Mouse (Mus musculus): ENCODE results near the gene Cdh12.

Cdh12 gene

DNA sequence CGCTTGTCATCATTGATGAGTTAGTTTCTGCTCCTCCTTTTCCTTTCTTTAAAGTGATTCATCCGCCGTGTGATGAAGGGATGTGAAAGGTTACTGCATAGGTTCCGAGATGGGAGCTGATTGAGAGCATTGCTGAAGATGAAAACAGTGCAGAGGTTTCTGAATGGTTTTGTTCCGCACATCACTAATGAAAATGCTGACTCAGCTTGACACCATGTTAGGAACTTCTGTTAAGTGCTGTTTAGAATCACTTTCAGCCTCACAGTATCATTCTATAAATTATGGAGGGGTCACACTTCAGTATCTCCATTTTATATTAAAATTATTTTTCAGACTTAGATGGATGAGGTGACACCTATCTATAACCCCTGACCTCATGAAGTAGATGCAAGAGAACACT, 247.2 kb downstream of the Cdh12 start:
- in situ Hi-C loops (cut with MboI, MseI), result no loop called here

DNA sequence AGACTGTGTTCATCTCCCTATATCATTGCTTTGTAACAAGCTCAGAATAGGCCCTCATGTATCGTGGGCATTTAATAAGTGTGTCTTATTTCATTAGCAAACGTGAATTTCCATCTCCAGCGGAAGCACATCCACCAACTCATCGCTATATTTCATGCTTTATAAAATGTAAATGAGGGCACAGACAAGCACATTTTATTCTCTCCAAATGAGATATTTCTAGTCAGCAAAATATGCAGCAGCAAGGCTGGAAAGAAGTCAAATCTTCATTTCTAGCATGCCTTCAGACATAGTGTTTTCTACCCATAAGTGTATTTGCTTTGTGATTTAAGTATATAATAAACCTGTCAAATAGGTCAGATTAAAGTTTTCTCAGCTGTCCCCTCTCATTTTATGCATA, 262.8 kb downstream of the Cdh12 start:
- in situ Hi-C loops (cut with MboI, MseI), result no loop called here

DNA sequence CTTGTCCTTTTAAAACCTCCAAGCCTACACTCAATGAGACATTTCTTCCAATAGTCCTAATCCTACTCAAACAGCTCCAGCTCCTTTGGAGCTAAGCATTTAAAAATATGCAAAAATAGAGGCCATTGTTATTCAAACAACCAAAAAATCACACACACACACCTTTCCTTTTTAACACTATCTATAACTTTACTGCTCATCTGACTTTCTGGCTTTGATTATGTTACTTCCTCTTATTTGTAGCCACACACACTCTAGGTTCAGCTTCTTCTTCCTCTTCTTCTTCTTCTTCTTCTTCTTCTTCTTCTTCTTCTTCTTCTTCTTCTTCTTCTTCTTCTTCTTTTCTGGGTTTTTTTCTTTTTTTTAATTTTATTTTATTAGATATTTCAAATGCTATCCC, 323.2 kb downstream of the Cdh12 start:
- in situ Hi-C loops (cut with MboI, MseI), result no loop called here

DNA sequence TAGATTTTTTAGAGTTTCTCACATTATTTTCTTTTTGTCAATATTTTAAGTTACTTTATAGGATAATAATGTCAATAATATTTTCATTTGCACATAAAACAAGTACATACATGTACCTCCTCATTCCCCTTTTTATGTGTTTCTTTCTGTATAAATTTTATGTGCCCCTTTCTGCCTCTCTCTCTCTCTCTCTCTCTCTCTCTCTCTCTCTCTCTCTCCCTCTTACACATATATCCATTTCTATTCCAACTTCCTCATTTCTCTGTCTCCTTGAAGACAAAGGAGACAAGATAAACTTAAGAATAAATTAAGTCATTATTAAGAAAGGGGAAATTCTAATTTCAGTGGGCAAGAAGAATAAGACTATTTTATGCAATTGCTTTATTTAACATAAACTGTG, 324.4 kb downstream of the Cdh12 start:
- in situ Hi-C loops (cut with MboI, MseI), result no loop called here

DNA sequence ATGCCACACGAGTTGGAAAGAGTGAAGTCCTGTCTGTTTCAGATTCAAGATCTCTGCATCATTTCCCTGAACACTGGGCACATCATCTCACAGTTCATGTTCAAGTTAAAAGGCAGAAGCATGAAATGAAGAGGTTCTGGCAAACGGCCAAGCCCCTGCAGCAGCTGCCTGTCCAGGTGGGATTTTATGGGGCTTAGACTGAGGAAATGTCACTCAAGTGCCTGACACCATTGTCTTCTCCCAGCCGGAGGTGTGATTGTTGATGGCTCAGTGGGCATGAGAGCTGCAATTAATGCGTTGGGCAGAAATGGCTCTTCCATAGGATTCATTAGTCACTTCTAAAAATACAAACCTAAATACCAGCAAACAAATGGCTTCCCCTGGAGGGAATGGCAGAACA, 347.9 kb downstream of the Cdh12 start:
- in situ Hi-C loops (cut with MboI, MseI), result no loop called here

DNA sequence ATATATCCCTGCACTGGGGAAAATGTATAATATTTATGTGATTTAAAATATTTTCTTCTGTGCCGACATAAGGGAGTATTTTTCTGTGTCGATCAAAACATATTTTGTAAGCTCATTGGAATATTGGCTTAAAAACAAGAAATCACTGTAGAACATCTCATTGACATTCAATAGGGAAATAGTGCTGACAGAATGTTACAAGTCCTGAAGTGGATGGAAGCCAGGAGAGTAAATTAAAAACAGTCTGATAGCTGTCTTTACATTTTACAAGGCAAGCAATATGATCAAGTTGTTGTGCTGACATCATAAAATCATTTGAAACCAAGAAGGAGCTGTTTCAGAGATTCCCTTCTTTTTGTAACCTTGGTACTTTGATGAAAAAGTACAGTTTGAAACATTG, 349.5 kb downstream of the Cdh12 start:
- in situ Hi-C loops (cut with MboI, MseI), result no loop called here

DNA sequence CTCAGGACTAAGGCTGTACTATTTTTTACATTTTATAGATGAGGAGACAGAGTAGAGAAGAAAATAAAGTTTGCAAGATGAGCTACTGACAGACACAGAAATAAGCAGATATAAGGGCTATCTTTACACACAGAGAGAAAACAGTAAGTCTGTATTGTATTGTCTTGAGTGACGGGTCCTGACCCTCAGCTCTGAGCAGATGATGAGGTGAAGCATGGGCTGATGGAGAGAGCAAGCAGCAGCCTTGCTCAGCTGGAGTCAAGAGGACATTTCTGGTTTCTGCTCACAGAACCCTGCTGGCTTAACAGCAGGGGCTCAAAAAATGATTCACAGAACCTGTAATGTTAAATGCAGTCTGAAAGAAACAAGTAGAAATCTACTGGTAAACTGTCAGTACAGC, 386.8 kb downstream of the Cdh12 start:
- in situ Hi-C loops (cut with MboI, MseI), result no loop called here

DNA sequence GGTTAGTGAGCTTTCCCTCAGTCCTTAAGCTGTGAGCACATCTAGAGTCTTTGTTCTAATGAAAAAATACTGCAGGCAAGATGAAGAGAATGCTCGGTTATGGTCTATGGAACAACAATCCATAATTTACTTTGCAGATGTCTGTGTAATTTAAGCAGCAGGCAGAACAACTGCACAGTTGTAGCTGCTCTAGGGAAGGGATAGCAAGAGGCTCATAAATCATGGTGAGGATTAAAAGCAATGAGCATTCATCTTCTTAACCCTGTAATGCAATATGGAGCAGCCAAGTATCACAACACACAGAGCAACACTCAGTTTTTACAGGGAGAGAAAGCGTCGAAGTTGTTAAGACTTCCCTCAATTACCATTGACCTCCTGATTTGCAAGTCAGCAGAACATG, 387.9 kb downstream of the Cdh12 start:
- in situ Hi-C loops (cut with MboI, MseI), result no loop called here

DNA sequence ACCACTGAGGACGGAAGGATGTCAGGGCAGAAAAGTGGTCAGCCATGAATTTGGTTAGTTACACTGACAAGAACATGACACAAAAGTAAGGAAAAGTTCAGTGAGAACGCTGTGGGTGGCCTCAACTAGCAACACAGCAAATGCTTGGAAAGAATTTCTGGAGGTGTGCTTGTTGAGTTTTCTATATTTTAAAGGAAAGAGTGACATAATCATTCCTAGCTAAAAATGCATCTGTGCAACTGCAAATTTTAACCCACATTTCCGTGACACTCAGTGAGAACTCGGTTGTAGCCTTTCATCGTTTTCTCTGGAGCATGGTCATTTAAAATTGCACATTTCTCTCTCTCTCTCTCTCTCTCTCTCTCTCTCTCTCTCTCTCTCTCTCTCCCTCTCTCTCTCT, 392.4 kb downstream of the Cdh12 start:
- in situ Hi-C loops (cut with MboI, MseI), result no loop called here

DNA sequence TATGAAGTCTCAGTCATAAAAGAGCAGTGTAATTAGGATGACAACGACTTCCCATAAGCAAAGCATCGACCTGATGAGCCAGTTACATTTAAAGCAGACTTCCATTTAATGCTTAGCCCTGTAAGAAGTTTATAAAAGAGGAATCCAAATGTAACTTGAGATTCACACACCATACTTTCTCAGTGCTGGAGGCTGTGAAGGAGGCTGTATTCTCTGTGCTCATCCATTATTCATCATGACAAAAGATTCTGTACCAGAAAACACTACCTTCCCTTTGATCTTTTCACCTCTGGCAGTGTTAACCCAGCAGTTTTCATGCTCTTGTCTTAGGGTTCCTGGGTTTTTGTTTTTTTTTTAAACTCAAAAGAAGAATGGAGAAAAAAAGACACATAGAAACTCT, 414.0 kb downstream of the Cdh12 start:
- in situ Hi-C loops (cut with MboI, MseI), result no loop called here

DNA sequence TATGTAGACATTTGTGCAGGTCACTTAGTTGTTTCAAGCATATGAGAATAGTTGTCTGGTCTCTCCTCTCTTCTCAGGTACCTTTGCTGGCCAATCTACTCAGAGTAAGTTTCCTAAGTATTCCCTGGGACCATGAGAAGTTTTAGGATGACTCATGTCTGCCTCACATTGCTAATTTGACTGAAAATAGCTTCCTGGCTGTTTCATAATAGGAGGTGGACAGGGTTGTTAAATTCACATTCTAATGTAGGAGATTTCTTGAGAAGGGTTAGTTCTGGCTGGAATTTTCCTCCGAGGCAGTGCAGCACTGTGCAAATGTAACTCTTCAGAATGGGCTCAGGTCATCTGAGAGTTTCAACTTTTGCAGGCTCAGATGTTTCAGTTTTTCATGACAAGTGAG, 423.5 kb downstream of the Cdh12 start:
- in situ Hi-C loops (cut with MboI, MseI), result no loop called here

DNA sequence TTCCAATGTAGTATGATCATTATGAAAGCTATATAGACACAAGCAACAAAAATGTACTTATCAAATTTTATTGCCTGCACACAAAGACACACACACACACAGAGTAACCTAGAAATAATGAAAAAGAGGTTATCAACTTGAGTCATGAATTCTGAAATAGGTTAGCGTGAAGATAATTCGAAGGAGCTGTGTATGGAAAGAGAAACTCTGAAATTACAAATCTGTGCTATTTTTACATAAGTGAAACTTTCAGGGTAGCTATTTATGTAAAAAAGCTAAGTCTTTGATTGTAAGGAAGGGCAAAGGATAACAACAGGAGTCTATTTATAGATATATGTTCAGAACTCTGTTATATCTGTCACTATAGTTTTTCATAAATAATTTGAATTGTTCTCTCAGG, 427.9 kb downstream of the Cdh12 start:
- in situ Hi-C loops (cut with MboI, MseI), result no loop called here

DNA sequence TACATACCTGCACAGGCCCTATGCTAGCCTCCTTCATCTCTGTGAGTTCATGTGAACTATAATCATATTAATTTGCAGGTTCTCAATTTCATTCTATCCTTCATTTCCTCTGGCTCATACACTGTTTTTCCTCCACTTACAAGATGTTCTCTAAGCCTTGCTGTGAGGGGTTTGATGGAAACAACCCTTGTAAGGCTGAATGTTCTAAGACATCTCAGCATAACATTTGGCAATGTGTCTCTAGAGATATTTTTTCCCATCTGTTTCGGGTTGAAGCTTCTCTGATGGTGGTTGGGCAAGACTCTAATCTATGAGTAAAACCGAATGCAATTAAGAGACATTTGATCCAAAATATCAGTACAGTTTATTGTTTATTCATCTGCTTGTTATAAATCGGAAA, 444.4 kb downstream of the Cdh12 start:
- in situ Hi-C loops (cut with MboI, MseI), result no loop called here

DNA sequence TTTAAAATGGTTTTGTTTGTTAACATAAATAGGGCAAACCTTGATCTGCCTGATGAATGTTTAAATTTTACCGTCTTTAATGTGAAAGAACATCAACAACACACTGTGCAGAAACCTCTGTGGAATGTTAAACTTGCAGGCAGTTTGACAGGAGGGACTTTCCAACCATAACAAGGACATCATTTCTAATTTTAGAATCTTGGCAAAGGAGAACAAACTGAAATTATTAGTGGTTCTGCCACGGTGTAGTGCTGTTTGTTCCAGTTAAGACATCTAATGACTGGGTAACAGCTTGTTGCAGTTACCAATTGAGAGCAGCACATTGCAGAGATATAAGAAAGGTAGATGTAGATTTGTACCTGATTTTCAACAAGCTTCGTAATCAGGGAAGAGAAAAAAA, 453.5 kb downstream of the Cdh12 start:
- in situ Hi-C loops (cut with MboI, MseI), result no loop called here

DNA sequence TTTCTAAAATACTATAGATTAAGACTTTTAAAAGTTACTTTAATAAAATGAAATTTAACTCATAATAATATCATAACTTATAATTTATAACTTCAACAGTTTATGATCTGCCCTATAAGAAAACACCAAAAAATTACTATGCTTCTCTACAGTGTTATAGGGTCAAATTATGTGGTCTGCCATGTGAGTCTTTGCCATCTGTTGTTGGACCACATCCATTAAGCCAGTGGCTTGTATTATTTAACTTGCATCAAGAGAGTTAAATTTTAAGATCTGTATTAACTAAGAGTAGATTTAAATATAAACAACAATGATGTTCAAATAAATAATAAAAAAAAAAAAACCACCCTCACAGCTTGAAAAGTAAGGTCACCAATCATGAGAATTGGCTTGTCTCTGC, 479.2 kb downstream of the Cdh12 start:
- in situ Hi-C loops (cut with MboI, MseI), result no loop called here

DNA sequence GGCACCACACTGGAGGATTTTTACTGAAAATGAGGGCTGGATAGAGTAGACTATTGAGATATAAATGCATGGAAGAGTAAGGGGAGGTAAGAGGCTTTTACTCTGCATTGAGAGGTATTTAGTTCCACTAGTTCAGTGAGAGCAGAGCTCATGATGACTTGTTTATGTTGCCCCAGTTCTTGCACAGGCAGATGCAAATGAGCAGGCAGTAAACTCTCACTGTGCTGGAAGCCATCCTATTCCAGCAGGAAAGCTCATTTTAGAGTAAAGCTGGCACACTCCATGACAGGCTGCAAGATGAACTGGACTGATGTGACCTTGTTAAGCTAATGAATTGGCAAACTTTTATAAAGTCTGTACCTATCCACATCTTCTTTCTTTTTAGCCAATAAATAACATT, 494.9 kb downstream of the Cdh12 start:
- in situ Hi-C loops (cut with MboI, MseI), result no loop called here

DNA sequence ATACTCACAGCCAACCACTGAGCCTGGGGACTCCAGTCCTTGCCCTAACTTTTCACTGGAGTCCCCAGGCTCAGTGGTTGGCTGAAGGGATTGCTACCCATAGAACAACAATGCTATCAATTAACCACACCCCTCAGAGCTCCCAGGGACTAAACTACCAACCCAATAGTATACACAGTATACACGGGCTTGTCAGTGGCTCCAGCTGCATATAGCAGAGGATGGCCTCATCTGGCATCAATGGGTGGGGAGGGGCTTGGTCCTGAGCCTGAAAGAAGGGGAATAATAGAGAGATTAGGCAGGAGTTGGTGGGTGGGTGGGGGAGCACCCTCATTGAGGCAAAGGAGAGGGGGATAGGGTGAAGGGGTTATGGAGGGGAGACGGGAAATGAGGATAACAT, 518.4 kb downstream of the Cdh12 start:
- in situ Hi-C loops (cut with MboI, MseI), result no loop called here

DNA sequence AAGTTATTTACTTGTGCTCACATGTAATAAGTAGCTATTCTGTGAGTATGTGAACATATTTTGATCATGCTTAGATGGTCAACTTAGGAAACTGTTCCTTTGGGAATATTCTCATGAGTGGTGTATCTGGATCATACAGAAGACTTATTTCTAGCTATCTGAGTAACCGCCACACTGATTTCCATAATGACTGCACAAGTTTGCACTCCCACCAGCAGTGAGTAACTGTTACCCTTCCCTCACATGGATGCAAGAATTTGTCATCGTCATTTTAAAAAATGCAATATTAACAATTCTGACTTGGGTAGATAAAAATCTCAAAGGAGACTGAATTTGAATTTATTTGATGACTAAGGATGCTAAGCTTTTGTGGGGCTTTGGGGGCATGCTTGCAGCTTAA, 522.0 kb downstream of the Cdh12 start:
- in situ Hi-C loops (cut with MboI, MseI), result no loop called here

DNA sequence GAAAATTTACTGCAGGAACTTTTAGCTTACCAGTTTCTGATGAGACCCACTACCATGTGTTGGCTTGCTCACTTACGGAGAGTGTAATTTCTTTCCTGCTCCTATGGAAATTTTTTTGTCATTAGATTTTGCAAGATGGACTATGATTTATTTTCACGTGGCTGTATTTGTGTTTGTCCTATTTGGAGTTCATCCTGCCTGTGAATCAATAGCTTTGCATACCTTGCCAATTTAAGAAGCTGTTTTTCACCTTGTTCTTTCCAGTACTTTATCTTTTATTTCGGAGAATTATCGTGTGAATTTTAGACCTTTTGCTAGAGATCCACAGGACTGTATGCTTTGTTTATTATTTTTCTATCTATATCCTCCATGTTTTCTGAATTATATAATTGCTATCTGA, 551.5 kb downstream of the Cdh12 start:
- in situ Hi-C loops (cut with MboI, MseI), result no loop called here

DNA sequence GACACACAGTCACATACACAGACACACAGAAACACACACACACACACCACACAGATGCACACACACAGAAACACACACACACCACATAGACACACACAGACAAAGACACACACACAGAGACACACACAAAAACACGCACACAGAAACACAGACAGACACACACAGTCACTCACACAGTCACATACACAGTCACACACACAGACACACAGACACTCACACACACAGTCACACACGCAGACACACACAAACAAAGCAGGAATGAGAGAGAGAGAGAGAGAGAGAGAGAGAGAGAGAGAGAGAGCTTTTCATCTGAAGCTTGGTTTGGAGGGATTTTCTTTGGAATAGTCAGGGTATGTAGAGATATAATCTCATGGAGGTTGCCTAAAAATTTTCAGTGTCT, 558.9 kb downstream of the Cdh12 start:
- in situ Hi-C loops (cut with MboI, MseI), result no loop called here

DNA sequence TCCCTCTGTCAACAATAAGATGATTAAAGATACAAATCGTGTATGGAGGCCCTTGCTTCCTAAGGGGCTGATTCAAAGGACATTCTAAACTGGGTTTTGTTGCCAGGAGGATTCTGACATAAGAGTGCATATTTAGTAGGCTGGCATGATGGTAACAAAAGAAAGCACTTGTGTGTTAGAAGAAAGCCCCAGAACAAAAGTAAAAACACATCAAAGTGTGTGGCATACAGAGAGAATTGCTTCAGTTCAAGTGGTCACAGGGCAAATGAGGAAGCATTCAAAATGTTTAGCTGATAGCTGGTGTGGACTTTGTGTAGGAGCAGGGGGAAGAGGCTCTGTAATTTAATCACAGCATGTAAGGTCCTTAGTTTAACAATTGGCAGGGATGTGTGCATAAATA, 559.4 kb downstream of the Cdh12 start:
- in situ Hi-C loops (cut with MboI, MseI), result no loop called here

DNA sequence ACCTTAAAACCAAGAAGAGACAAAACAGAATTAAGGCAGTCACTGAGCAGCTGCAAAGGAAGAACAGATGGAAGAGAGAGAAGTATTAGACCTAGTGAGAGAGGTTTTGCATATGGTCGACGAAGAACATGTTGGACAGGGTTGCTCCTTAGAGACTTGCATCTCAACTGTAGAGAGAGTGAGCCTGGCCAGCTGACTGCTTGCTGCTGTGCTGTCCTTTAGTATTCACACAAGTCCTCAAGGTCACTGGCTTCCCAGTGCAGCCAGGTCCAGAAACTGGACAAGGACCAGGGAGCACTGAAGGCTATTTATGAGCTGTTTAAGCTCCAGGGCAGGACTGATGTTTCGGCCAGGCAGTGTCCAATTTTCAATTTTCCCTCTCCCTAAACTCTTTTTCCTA, 559.9 kb downstream of the Cdh12 start:
- in situ Hi-C loops (cut with MboI, MseI), result no loop called here

DNA sequence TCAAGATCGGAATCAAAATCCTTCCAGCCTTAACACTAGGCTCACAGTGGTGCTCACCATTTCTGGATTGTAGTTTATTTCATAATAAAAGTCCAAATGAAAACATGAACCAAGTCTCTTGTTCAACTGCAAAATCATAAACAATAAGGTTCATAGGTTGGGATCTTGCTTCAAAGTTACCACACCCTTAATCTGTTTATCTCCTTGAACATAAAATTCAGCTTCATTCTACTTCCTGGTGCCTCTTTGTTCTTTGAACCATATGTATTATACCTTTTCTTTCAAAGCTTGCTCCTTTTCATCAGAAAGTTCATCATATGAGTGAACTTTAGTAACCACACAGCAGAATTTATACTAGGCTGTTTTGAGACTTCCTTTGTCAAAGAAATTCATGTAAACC, 614.6 kb downstream of the Cdh12 start:
- in situ Hi-C loops (cut with MboI, MseI), result no loop called here

DNA sequence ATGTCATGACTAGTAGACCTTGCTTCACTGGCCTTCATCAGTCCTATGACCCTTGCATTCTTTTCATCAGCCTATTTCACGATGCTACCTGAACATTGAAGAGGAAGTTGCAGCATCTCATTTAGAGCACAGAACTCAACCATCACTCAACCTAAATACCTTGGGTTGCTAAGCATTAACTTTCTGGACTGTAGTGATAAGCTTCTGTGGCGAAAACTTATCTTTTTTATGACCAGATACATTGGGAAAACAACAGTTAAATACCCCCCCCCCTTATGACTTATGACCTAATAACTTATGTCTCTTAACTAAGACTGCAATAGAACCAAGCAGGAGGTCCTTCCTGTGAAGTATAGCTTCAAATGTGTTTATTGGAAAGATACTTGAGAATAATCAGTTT, 620.2 kb downstream of the Cdh12 start:
- in situ Hi-C loops (cut with MboI, MseI), result no loop called here

DNA sequence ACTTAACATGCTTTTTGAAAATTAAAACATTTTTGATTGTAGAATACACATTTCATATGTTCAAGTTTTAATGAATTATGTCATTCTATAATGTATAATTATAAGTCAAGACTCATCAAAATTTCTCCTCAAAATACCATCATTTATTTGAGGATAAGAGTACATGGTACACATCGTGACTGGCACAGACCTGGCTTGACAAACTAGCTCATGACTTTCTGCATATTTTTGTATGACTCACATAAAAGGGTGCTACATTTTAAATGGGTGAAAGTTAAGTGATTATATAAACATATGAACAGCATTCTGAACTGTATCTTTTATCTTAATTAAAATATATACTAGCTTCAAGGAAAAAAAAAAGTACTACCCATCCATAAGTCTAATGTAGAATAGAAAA, 643.8 kb downstream of the Cdh12 start:
- in situ Hi-C loops (cut with MboI, MseI), result no loop called here
